Mouse (Mus musculus): ENCODE results near the gene Emc10. TPM values are rescaled to one million over a fixed set of nuclear protein-coding genes. Genes with fewer than 3 reads are reported as not detected.

Gene Emc10
- polyA plus RNA-seq, 1 experiment from 2014 or later = 101 TPM

DNA sequence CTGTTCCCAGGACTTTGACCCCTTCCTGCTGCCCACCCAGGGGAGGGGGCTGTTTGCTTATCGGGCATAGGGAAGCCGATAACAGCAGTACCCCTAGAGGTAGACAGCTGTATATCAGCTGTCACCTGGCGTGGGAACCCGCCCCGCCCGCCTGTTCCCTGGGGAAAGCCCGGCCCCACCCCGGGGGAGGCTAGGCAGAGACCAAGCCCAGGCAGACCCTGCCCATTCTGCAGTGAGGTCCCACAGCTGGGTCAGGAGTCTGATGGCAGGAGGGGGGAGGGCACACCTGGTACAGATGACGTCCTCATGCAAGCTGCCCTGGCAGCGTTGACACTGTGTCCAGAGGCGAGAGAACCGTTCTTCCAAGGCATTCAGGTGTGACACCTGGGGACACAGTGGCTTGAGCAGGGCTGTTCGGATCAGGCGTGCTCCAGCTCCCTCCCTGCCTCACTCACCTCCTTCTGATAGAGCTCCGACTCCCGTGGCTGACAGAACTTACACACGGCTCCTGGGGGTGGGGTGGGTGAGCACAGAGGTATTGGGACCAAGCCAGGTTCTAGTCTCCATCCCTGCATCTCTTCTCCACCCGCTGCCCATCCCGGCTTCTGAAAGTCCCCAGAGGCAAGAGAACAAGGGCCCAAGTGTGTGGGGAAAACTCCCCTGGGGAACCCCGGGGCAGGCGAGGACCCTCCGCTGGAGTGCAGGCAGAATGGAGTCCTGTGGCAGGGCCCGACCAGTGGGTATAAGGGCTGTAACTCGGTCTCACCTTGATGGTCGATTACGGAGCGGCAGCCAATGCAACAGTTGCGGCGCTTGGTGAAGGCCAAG, 36.8 kb upstream of the Emc10 start:
- Histone ChIP-seq H3K9ac (no peak overlapping the region), H3K27me3 (peaks cover 8% of the 10 kb centered on the region; the same call in 1 of the 2 replicates), H3K4me3 (no peak overlapping the region), H3K4me1 (peaks cover 2% of the 10 kb centered on the region), H3K9me3 (replicated peaks) (no peaks in the 10 kb centered on the region), H3K36me3 (ENCODE audit: poor library complexity, severe bottlenecking) (peaks cover 60% of the 10 kb centered on the region), H3K4me2 (no peak overlapping the region), H3K27ac (no peak overlapping the region)
- ATAC-seq = no peak
- 86% methylated on average over 29 of the region's 29 CpGs for WGBS

DNA sequence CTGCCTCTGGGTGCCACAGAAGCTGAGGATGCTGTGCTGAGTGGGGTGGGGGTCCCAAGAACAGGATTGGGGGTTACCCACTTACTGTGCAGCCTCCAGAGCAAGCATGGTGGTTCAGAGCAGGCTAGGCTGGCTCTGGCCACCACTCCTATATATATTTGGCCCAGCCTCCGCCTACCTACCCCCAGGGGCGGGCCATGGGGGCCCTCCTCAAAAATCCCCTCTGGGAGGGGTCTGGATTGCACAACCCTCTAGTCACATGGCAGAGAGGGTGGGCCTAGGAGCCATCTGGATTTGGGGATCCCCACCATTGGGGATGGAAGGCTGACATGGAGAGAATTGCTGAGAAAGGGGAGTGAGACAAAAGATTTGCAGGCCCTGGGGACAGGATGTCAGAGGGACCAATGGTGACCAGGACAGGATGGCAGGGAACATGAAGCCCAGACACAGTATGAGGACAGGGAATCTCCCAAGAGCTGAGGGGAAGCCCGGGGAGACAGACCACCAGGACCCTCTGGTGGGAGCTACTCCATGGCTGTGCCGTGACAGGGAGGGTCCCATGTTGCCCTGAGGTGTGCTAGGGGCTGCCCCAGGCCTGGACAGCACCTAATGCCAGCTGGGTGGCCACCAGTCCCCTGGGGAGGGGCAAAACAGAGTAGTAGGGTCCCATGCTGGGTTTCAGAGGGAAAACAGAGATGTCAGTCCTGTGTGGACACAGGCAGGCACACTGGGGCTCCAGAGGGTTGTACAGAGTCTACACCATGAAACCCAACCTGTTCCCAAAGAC, 35.8 kb upstream of the Emc10 start, which contains the start of gene Spib:
Spib (minus strand) TSS at position 126 of the 787 bp plus-strand sequence.
- Histone ChIP-seq H3K4me2 (no peak within 1 kb of the TSS), H3K9ac (no peak within 1 kb of the TSS), H3K9me3 (replicated peaks) (no peaks in the 10 kb centered on the region), H3K27me3 (peaks cover 15% of the 10 kb centered on the region), H3K4me1 (peaks cover 9% of the 10 kb centered on the region), H3K27ac (no peak within 1 kb of the TSS), H3K4me3 (no peak within 1 kb of the TSS), H3K36me3 (ENCODE audit: poor library complexity, severe bottlenecking) (peaks cover 50% of the 10 kb centered on the region)
- 83% methylated on average over 4 of the region's 4 CpGs for WGBS
- ATAC-seq = no peak

DNA sequence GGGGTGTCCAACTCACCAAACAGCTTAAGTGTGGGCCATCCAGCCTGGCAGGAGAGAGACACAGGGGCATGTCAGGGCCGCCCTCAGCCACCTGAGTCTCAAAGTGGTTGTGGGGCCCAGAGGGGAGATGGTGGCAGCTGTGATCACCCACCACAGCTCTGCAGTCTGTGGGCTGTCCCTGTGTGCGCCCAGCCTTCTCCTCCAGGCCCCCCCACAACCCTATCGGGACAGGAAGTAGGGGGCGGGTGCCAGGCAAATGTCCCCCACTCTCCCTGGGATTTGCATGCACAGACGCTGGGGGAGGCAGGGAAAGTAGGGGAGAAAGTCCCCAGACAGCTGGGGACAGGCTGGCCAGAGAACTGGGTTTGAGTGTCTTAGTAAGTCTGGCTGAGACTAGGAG, 34.9 kb upstream of the Emc10 start:
- Histone ChIP-seq H3K9ac (no peak overlapping the region), H3K4me3 (no peak overlapping the region), H3K4me1 (peaks cover 9% of the 10 kb centered on the region), H3K9me3 (replicated peaks) (no peaks in the 10 kb centered on the region), H3K27ac (no peak overlapping the region), H3K27me3 (peaks cover 23% of the 10 kb centered on the region), H3K36me3 (ENCODE audit: poor library complexity, severe bottlenecking) (peaks cover 41% of the 10 kb centered on the region), H3K4me2 (no peak overlapping the region)
- 56% methylated on average over 5 of the region's 5 CpGs for WGBS
- no peak for ATAC-seq

DNA sequence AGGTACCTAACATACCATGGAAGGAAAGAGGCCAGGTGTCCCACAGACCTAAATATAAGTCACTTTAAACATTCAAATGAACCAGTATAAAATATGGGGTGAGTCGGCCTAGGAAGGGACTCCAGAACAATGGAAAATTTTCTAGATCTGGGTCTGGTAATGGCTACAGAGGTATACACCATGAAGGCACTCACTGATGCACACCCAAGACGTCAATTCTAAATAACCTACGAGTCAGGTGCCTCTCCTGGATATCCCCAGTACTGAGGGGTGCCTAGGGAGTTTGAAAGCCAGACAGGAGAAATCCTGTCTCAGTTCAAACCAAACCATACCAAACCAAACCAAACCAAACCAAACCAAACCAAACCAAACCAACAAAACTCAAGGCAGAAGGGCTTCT, 34.2 kb upstream of the Emc10 start:
- H3K9me3 ChIP-seq (replicated peaks) = no peaks in the 10 kb centered on the region
- no peak overlapping the region for H3K27ac ChIP-seq
- H3K27me3 ChIP-seq = peaks cover 28% of the 10 kb centered on the region
- no peak overlapping the region for H3K4me2 ChIP-seq
- no peak overlapping the region for H3K4me3 ChIP-seq
- WGBS = 84% methylated on average over 3 of the region's 3 CpGs
- no peak for ATAC-seq
- no peak overlapping the region for H3K9ac ChIP-seq
- H3K36me3 ChIP-seq (ENCODE audit: poor library complexity, severe bottlenecking) = peaks cover 34% of the 10 kb centered on the region
- H3K4me1 ChIP-seq = peaks cover 11% of the 10 kb centered on the region

DNA sequence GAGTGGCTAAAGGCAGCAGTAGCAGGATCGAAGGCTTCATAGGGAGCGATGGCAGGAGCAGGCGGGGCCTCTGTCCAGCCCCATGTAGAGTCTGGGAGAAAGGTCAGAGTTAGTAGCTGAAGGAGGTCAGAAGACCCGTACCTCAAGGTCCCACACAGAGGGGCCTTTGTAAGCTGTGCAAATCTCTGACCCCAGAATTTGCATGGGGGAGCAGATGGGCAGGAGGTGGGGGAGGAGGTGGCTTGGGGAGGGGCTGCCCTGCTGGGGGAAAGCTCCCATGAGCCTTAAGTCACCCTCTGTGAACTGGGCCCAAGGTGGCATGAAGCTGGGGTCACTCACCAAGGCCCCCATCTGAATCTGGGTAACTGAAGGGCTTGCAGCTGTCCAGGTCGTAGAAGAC, 33.2 kb upstream of the Emc10 start:
- no peak for ATAC-seq
- Histone ChIP-seq H3K9me3 (replicated peaks) (no peaks in the 10 kb centered on the region), H3K4me1 (peaks cover 21% of the 10 kb centered on the region), H3K27ac (no peak overlapping the region), H3K27me3 (peaks cover 38% of the 10 kb centered on the region), H3K36me3 (ENCODE audit: poor library complexity, severe bottlenecking) (peaks cover 24% of the 10 kb centered on the region), H3K9ac (0 out of 2 replicates have a peak overlapping the region, but pooled peaks have one; percentile 16), H3K4me2 (no peak overlapping the region), H3K4me3 (no peak overlapping the region)
- 65% methylated on average over 5 of the region's 5 CpGs for WGBS

DNA sequence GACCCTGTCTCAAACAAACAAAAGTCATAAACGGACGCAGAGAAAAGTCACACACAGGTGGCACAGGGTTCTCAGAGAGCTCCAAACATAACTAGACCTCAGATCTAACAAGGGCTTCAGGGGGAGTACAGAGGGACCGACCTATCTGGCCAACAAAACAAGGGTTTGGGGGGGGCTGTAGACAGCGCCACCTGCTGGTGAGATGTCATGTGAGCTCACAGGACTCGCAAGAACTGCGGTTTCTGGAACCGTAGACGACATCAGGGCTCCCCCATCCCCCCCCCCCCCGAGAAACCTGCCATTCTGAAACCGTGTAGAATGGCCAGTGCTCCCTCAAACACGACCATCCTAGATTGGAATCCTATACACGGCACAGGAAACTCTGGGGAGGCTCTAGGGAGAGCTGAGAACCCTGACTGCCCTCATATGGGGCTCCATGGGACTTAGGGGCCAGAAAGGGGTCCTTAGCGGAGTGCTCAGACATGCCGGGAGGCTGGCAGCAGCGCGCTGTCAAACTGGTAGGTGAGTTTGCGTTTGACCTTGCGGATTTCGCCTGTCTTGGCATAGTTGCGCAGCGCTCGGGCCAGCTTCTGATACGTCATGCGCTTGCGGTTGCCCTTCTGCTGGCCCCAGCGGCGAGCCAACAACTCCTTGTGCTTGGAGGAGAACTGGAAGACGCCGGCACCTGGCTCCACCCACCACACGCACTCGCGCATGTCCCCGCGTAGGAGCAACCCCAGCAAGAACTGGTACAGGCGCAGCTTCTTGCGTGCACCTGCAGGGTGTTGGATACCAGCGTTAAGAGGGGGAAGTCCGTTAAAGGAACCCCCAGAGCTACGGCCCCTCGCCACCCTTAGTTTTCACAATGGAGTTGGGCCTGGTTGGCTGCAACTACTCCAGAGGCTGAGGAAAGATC, 31.4 kb upstream of the Emc10 start:
- Histone ChIP-seq H3K36me3 (ENCODE audit: poor library complexity, severe bottlenecking) (peaks cover 6% of the 10 kb centered on the region; the same call in 1 of the 2 replicates), H3K9ac (peak overlapping the region; percentile 63), H3K9me3 (replicated peaks) (no peaks in the 10 kb centered on the region), H3K4me1 (peaks cover 21% of the 10 kb centered on the region), H3K27me3 (peaks cover 54% of the 10 kb centered on the region), H3K4me2 (peak overlapping the region; percentile 74), H3K4me3 (peak overlapping the region; percentile 39), H3K27ac (no peak overlapping the region)
- WGBS = 5% methylated on average over 40 of the region's 40 CpGs
- peak; percentile 44 for ATAC-seq

DNA sequence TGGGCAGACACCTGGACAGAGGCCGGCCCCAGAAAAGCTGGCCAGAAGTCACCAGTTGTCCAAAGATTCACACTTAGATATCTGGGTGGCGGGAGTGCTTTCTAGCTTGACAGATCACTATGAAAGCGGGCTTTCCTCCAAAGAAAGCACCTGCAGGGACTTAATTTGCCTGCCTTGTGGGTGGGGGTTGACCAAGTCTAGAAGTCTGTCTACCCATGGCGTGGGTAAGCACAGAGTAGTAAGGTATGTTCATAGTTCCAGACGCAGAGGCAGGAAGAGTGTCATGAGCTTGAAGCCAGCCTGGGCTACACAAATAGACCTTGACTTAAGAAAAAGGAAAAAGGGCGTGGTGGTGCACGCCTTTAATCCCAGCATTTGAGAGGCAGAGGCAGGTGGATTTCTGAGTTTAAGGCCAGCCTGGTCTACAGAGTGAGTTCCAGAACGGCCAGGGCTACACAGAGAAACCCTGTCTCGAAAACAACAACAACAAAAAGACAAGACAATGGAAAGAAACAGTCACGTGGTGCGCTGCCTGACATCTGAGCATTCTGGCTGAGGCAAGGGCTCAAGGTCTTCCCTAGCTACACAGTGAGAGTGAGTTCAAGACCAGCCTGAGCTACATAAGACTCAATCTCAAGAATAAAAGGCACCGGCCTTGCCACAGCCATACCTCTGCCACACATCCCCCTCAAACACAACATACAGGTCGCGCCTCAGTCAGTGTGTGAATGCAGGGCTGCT, 30.3 kb upstream of the Emc10 start:
- no peaks in the 10 kb centered on the region for H3K36me3 ChIP-seq (ENCODE audit: poor library complexity, severe bottlenecking)
- no peaks in the 10 kb centered on the region for H3K9me3 ChIP-seq (replicated peaks)
- ATAC-seq = no peak
- H3K9ac ChIP-seq = no peak overlapping the region
- no peak overlapping the region for H3K4me2 ChIP-seq
- no peak overlapping the region for H3K4me3 ChIP-seq
- H3K4me1 ChIP-seq = peaks cover 22% of the 10 kb centered on the region
- no peak overlapping the region for H3K27ac ChIP-seq
- H3K27me3 ChIP-seq = peaks cover 65% of the 10 kb centered on the region
- WGBS = 91% methylated on average over 14 of the region's 14 CpGs

DNA sequence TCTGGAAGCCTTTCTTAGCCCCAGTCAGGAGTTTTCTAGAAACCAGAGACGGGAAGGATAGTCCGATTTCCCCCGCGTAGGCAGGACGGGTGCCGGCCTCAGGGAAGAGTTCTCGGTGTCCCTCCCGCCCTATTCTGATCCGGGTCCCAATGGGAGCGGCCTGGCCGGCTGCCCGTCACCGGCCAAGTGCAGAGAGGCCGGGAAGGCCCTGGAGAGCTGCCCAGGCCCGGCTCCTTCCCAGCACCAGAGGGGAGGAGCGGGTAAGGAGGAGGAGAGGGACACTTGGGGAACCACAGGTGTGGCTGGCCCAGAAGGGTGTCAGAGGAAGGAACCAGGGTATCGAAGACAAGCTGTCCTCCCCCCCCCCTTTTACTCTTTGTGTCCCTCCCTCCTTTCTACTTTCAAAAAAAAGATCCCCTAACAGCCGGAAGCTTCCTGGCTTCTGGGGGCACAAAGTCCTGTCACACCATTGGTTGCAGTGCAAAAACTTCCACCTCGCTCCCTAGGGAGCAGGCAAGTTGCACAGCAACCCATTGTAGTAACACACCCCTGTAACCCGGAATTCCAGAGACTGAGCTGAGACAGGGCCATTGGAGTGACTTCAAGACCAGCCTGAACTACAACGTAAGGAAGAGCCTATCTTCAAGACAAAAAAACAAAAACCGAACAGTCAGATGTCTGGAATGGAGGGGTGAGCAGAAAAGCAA, 28.9 kb upstream of the Emc10 start:
- 18% methylated on average over 22 of the region's 22 CpGs for WGBS
- peak overlapping the region; percentile 33 for H3K4me2 ChIP-seq
- no peaks in the 10 kb centered on the region for H3K9me3 ChIP-seq (replicated peaks)
- peak; percentile 31; the same call in 1 of the 2 replicates for ATAC-seq
- H3K4me3 ChIP-seq = no peak overlapping the region; the same call in 1 of the 2 replicates
- H3K36me3 ChIP-seq (ENCODE audit: poor library complexity, severe bottlenecking) = no peaks in the 10 kb centered on the region
- peaks cover 24% of the 10 kb centered on the region for H3K4me1 ChIP-seq
- peaks cover 74% of the 10 kb centered on the region for H3K27me3 ChIP-seq
- H3K27ac ChIP-seq = no peak overlapping the region
- peak overlapping the region; percentile 48 for H3K9ac ChIP-seq

DNA sequence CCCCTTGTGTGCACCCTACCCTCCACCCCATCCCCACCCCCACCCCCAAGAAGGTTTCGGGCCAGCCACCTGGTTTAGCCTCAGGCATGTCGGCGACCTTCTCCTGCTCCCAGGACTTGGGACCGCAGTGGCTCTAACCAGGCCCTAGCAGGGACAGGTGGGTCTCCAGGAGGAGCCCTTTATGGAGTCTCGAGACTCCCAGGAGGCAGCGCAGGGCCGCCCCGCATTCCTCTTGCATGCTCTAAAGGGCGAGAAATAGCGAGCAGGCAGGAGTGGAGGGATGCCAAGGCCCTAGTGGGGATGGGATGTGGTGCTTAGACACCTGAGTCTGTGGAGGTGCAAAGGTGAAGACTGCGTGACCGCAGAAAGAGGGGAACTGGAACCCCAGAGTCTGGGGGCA, 28.2 kb upstream of the Emc10 start, which contains the start of gene Mybpc2:
Mybpc2 (minus strand) TSS at position 155 of the 400 bp plus-strand sequence.
- Histone ChIP-seq H3K36me3 (ENCODE audit: poor library complexity, severe bottlenecking) (no peaks in the 10 kb centered on the region), H3K4me3 (no peak within 1 kb of the TSS; the same call in 1 of the 2 replicates), H3K4me2 (peak within 1 kb of the TSS; percentile 33), H3K9me3 (replicated peaks) (no peaks in the 10 kb centered on the region), H3K9ac (peak within 1 kb of the TSS; percentile 48), H3K27ac (no peak within 1 kb of the TSS), H3K4me1 (peaks cover 24% of the 10 kb centered on the region), H3K27me3 (peaks cover 74% of the 10 kb centered on the region)
- no peak for ATAC-seq
- 38% methylated on average over 12 of the region's 12 CpGs for WGBS

DNA sequence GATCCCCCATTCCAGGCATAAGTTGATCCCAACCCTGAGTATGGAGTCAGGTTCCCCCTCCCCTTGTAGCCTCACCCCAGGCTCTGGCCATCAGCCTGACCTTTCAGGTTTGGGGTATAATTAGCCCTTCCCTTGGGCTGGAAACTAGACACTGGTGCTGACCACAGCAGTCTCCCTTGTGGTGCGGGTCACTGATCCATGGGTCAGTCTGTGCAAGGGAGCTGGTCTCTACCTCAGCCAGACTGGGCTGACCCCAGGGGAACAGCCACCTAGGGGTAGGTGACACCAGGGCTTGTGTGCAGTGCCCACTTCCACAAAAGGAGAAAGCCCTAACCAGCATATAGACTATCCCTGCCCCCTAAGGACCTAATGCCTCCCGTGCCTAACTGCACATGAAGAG, 26.7 kb upstream of the Emc10 start:
- no peak overlapping the region for H3K4me3 ChIP-seq
- no peaks in the 10 kb centered on the region for H3K36me3 ChIP-seq (ENCODE audit: poor library complexity, severe bottlenecking)
- H3K4me1 ChIP-seq = peaks cover 22% of the 10 kb centered on the region
- 81% methylated on average over 2 of the region's 2 CpGs for WGBS
- no peak overlapping the region for H3K27ac ChIP-seq
- peaks cover 66% of the 10 kb centered on the region for H3K27me3 ChIP-seq
- no peaks in the 10 kb centered on the region for H3K9me3 ChIP-seq (replicated peaks)
- no peak for ATAC-seq
- no peak overlapping the region for H3K4me2 ChIP-seq
- no peak overlapping the region for H3K9ac ChIP-seq

Data from forebrain, embryonic 13.5 days (tissue).